Mouse (Mus musculus): ENCODE measurements around the gene Rpl38. TPM values are rescaled to one million over a fixed set of nuclear protein-coding genes. Genes with fewer than 3 reads are reported as not detected.

The Rpl38 gene
- total and polyA plus RNA-seq, 2 experiments from 2014 or later = 977 to 1,541 TPM

- 0 out of 2 replicates have a peak overlapping the region, but pooled peaks have one; percentile 33 for H3K9ac ChIP-seq (replicated peaks; ENCODE audit: low read length, poor library complexity, severe bottlenecking)
- ATAC-seq (ENCODE audit: low FRiP score) = no peak
- 57% methylated on average over 6 of the region's 6 CpGs for WGBS
Observed at GRCm38 (mm10) chr11:114640658-114641057, 27.7 kb upstream of the Rpl38 start.

GRCm38 (mm10) chr11:114641136-114641535, 27.2 kb upstream of the Rpl38 start:
- Histone ChIP-seq H3K4me3 (ENCODE audit: low read depth, low read length) (no peak overlapping the region), H3K9me3 (ENCODE audit: low read length) (no peaks in the 10 kb centered on the region), H3K27me3 (ENCODE audit: insufficient read depth, low read length) (peaks cover 8% of the 10 kb centered on the region; the same call in 1 of the 2 replicates), H3K36me3 (ENCODE audit: insufficient read depth, low read length) (no peaks in the 10 kb centered on the region), H3K9ac (replicated peaks; ENCODE audit: low read length, poor library complexity, severe bottlenecking) (no peak overlapping the region), H3K27ac (ENCODE audit: low read depth, low read length) (no peak overlapping the region), H3K4me1 (ENCODE audit: insufficient read depth, low read length) (peaks cover 3% of the 10 kb centered on the region; the same call in 1 of the 2 replicates), H3K4me2 (ENCODE audit: low read depth, low read length, poor library complexity, severe bottlenecking) (no peak overlapping the region)
- DNase-seq (ENCODE audit: low spot score) (no peak), ATAC-seq (ENCODE audit: low FRiP score) (no peak)
- WGBS = 90% methylated on average over 8 of the region's 8 CpGs
- TF ChIP-seq CTCF (IDR thresholded peaks at IDR 0.05) = no peak

More at GRCm38 (mm10) chr11:114640658-114641057, 27.7 kb upstream of the Rpl38 start:
- Histone ChIP-seq H3K4me1 (ENCODE audit: insufficient read depth, low read length) (peaks cover 3% of the 10 kb centered on the region; the same call in 1 of the 2 replicates), H3K4me2 (ENCODE audit: low read depth, low read length, poor library complexity, severe bottlenecking) (no peak overlapping the region), H3K27me3 (ENCODE audit: insufficient read depth, low read length) (peaks cover 8% of the 10 kb centered on the region; the same call in 1 of the 2 replicates), H3K9me3 (ENCODE audit: low read length) (no peaks in the 10 kb centered on the region), H3K4me3 (ENCODE audit: low read depth, low read length) (no peak overlapping the region), H3K27ac (ENCODE audit: low read depth, low read length) (no peak overlapping the region), H3K36me3 (ENCODE audit: insufficient read depth, low read length) (no peaks in the 10 kb centered on the region)
- no peak for DNase-seq (ENCODE audit: low spot score)
- TF ChIP-seq CTCF (IDR thresholded peaks at IDR 0.05) = no peak

- 54% methylated on average over 12 of the region's 12 CpGs for WGBS
- Histone ChIP-seq H3K36me3 (ENCODE audit: insufficient read depth, low read length) (no peaks in the 10 kb centered on the region), H3K9ac (replicated peaks; ENCODE audit: low read length, poor library complexity, severe bottlenecking) (no peak overlapping the region), H3K9me3 (ENCODE audit: low read length) (no peaks in the 10 kb centered on the region), H3K27ac (ENCODE audit: low read depth, low read length) (no peak overlapping the region), H3K4me1 (ENCODE audit: insufficient read depth, low read length) (peaks cover 3% of the 10 kb centered on the region; the same call in 1 of the 2 replicates), H3K27me3 (ENCODE audit: insufficient read depth, low read length) (peaks cover 8% of the 10 kb centered on the region; the same call in 1 of the 2 replicates), H3K4me3 (ENCODE audit: low read depth, low read length) (no peak overlapping the region), H3K4me2 (ENCODE audit: low read depth, low read length, poor library complexity, severe bottlenecking) (no peak overlapping the region)
- TF ChIP-seq CTCF (IDR thresholded peaks at IDR 0.05) = no peak
- ATAC-seq (ENCODE audit: low FRiP score) = no peak
- DNase-seq (ENCODE audit: low spot score) = no peak
Observed at GRCm38 (mm10) chr11:114642184-114642583, 26.1 kb upstream of the Rpl38 start.

DNA sequence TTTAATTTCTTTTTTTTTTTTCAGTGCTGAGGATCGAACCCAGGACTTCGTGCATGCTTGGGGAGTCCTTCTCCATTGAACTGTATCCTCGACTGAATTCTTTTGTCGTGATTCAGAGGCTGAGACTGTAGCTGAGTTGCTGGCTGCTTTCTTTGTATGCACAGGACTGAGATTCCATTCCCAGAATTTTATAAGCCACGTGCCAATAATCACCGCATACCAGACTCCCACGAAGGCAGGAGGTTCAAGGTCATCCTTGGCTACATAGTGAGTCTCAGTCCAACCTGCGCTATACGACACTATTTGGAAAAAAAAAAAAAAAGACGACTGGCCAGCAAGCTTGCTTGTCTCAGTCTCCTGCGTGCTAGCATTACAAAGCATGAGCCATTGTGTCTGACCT, 25.4 kb upstream of the Rpl38 start:
- ATAC-seq (ENCODE audit: low FRiP score) = no peak
- Histone ChIP-seq H3K4me1 (ENCODE audit: insufficient read depth, low read length) (peaks cover 3% of the 10 kb centered on the region; the same call in 1 of the 2 replicates), H3K9ac (replicated peaks; ENCODE audit: low read length, poor library complexity, severe bottlenecking) (no peak overlapping the region), H3K27ac (ENCODE audit: low read depth, low read length) (no peak overlapping the region), H3K4me2 (ENCODE audit: low read depth, low read length, poor library complexity, severe bottlenecking) (no peak overlapping the region), H3K9me3 (ENCODE audit: low read length) (no peaks in the 10 kb centered on the region), H3K27me3 (ENCODE audit: insufficient read depth, low read length) (peaks cover 8% of the 10 kb centered on the region; the same call in 1 of the 2 replicates), H3K36me3 (ENCODE audit: insufficient read depth, low read length) (no peaks in the 10 kb centered on the region), H3K4me3 (ENCODE audit: low read depth, low read length) (no peak overlapping the region)
- no peak for DNase-seq (ENCODE audit: low spot score)
- WGBS = 77% methylated on average over 11 of the region's 11 CpGs
- no peak for TF ChIP-seq CTCF (IDR thresholded peaks at IDR 0.05)

GRCm38 (mm10) chr11:114644122-114644521, 24.2 kb upstream of the Rpl38 start:
- 60% methylated on average over 2 of the region's 2 CpGs for WGBS
- Histone ChIP-seq H3K36me3 (ENCODE audit: insufficient read depth, low read length) (no peaks in the 10 kb centered on the region), H3K27ac (ENCODE audit: low read depth, low read length) (no peak overlapping the region), H3K9ac (replicated peaks; ENCODE audit: low read length, poor library complexity, severe bottlenecking) (no peak overlapping the region), H3K27me3 (ENCODE audit: insufficient read depth, low read length) (peaks cover 8% of the 10 kb centered on the region; the same call in 1 of the 2 replicates), H3K4me1 (ENCODE audit: insufficient read depth, low read length) (peaks cover 3% of the 10 kb centered on the region; the same call in 1 of the 2 replicates), H3K4me3 (ENCODE audit: low read depth, low read length) (no peak overlapping the region), H3K9me3 (ENCODE audit: low read length) (no peaks in the 10 kb centered on the region), H3K4me2 (ENCODE audit: low read depth, low read length, poor library complexity, severe bottlenecking) (no peak overlapping the region)
- DNase-seq (ENCODE audit: low spot score) (no peak), ATAC-seq (ENCODE audit: low FRiP score) (no peak)
- peak; percentile 35 for TF ChIP-seq CTCF (IDR thresholded peaks at IDR 0.05)

DNA sequence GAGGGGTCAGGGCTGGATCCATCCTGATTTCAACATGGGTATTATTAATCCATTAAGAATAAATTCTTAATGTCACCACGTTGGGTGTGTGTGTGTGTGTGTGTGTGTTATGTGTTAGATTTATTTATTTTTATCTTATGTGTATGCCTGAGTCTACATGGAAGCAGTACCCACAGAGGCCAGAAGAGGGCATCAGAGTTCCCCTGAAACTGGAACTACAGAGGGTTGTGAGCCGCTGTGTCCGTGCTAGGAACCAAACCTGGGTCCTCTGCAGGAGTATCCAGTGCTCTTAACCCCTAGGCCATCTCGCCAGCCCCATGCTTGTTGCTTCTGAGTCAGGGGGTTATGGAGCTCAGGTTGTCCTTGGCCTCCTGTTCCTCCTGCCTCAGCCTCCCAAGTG, 18.8 kb upstream of the Rpl38 start:
- H3K27ac ChIP-seq (ENCODE audit: low read depth, low read length) = no peak overlapping the region
- peak; percentile 35 for TF ChIP-seq CTCF (IDR thresholded peaks at IDR 0.05)

More for the DNA sequence above, 18.8 kb upstream of the Rpl38 start:
- H3K36me3 ChIP-seq (ENCODE audit: insufficient read depth, low read length) = no peaks in the 10 kb centered on the region
- ATAC-seq (ENCODE audit: low FRiP score) = no peak
- H3K4me2 ChIP-seq (ENCODE audit: low read depth, low read length, poor library complexity, severe bottlenecking) = no peak overlapping the region
- no peak for DNase-seq (ENCODE audit: low spot score)
- 68% methylated on average over 4 of the region's 4 CpGs for WGBS
- no peaks in the 10 kb centered on the region for H3K9me3 ChIP-seq (ENCODE audit: low read length)
- H3K4me1 ChIP-seq (ENCODE audit: insufficient read depth, low read length) = peaks cover 4% of the 10 kb centered on the region; the same call in 1 of the 2 replicates
- no peak overlapping the region for H3K9ac ChIP-seq (replicated peaks; ENCODE audit: low read length, poor library complexity, severe bottlenecking)
- 0 out of 2 replicates have a peak, but pooled peaks cover 4% of the 10 kb centered on the region for H3K27me3 ChIP-seq (ENCODE audit: insufficient read depth, low read length)
- H3K4me3 ChIP-seq (ENCODE audit: low read depth, low read length) = no peak overlapping the region

All from midbrain, postnatal 0 days (tissue).